Mouse (Mus musculus): ENCODE results near the gene Acbd6.

Acbd6 gene

GRCm38 (mm10) chr1:155558012-155558842, at the start of gene Acbd6:
Acbd6 (plus strand) TSS chr1:155558120.
- DNase-seq, result peak; percentile 92

DNA sequence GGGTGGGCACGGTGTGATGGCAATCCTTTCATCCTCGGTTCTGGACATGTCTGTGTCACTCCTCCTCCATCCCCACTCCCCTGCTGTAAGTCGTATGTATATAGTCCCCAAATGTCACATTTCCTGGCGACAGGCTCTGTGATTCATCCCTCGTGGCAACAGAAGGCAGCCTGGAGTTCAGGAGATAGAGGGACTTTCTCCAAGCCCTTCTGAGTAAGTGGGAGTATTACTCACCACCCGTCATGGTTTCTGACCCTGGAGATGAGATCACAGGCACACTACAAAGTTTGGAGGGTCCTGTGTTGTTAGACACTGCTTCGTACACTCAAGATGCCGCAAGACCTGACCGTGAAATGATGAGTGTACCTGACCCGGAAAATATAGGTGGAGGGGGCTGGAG, 47.7 kb upstream of the Acbd6 start:
- no peak for DNase-seq

GRCm38 (mm10) chr1:155515866-155516265, 42.1 kb upstream of the Acbd6 start:
- peak; percentile 67 for DNase-seq

GRCm38 (mm10) chr1:155516594-155516993, 41.3 kb upstream of the Acbd6 start:
- DNase-seq, result peak; percentile 70

DNA sequence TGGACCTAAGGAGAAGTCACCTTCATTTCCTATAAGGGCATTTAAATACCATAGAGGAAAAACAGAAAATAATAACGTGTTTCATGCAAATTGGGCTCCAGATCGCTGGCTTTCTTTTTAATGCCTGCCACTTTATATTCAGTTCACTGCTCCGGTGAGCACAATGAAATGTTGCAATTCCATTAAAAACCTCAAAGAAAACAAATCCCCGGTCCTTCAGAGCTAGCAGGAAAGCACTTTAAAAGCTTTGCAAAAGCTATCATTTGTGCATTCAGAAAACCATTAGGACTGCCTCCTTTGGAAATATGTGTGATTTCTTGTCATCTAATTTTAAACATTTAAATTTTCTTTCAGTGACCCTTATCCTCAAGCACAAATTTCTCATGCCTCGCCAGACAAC, 40.9 kb upstream of the Acbd6 start:
- DNase-seq, result no peak

DNA sequence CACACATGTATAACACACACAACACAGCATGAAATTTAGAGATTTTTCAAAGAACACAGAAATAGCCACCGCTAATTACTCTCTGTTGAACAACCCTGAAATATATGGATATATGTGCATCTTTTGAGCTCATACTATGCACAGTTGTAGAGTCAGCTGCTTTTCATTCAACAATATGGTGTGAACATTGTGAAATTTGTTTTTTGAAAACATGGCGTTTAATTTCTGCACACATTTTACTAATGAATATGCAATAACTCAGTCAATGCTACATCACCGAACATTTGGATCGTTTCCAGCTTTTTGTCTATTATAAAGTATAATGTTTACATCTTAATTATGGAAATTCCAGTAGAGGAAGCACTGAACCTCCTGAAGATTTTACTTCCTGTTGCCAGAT, 37.6 kb upstream of the Acbd6 start:
- DNase-seq, result no peak

- no peak for DNase-seq
These were observed 35.4 kb upstream of the Acbd6 start for GRCm38 (mm10) chr1:155522493-155522892.

DNA sequence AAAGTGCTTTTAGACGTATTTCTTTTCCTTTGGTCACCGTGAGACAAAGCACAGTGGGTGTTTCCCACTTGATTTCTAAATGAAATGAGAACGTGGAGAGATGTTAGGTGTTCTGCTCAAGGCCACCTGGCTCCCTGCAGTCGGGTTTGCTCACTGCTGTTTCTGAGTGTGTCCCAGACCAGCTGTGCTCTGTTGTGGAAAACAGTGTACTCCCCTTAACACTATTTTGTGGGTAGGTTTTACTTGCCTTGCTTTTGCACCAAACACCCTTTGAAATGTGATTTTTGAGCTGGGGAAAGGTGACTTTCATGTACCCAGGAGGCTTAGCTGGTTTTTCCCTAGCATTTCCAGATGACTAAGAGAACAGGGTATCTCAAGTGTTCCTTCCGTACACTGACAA, 31.7 kb upstream of the Acbd6 start:
- DNase-seq, result no peak

- DNase-seq, result no peak
These were observed 30.7 kb upstream of the Acbd6 start for GRCm38 (mm10) chr1:155527027-155527786.

GRCm38 (mm10) chr1:155527787-155528158, 30.1 kb upstream of the Acbd6 start:
- no peak for DNase-seq

- no peak for DNase-seq
These were observed 29.4 kb upstream of the Acbd6 start for GRCm38 (mm10) chr1:155528405-155529119.

DNA sequence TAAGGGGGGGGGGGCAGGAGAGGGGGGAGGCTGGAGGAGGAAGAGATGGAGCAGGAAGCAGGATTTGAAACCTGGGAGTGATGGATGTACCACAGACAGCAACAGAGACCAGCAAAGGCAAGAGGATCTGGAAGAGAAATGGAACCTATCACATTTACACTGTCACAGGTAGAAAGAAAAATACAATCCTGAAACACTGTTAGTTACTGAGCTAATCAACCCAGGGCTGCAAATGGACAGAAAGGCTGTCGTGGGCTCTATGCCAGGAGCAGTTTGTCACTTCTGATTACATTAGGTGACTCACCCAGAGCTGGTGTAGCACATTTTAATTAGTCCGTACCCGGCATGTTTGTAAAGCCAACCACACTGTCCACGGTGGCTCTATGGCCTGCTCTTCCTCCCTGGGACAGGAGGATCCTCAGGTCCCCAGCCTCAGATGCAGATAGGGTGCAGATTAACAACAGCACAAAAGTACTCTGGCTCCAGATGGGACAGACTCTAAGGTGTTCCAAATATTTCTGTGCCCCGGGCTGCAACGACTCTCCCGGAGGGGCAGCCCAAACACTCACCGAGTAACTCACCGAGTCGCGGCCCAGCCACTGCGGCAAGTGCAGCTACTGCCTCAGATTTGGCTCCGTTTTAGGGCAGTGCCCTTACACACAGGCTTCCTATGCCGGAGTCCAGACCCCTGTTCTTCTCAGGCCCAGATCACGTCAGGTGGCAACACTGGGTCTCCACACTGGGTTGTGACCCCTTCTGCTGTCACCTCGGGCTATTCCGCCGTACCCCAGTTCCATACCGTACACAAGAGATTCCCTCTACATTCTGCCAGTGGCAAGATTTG, 28.6 kb upstream of the Acbd6 start:
- DNase-seq, result no peak

DNA sequence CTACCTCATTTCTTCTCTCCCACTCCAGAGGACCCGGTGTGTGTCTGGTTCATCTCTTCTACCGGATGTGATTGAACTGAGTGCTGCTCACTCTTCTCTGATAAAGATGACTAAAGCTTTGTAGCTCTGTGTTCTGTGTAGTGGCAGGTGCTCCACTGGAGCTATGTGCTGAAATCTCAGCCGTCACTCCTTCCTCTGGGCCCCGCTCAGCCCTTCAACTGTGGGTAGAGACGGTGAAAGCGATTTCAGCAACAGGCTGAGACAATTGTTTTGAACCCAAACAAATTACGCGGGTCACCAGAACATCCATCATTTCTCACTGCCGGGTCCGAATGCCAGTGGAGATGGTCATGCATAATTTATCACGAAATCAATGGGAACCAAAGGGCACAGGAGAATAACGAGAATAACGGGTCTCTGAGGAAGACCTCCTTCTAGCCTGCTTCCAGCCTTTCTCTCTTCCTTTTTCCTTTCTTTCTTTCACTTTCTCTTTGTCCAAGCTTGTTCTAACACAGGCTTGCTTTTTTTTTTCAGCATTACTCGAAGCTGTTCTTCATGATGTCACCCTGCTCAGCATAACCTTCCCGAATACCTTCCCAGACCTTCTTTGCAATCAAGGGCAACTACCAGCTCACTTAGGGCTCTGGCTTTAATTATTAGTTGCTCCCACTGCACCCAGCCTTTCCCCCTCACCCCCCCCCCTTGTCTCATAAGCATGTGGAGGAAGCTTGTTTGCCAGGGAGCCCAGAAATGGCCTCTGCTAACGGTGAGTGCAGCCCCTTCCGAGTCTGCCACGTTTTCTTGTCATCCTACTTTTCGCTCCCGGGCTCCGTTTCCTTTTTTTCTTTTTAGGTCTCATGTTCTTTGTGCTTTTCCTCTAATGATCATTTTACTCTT, 27.1 kb upstream of the Acbd6 start:
- DNase-seq, result no peak

DNA sequence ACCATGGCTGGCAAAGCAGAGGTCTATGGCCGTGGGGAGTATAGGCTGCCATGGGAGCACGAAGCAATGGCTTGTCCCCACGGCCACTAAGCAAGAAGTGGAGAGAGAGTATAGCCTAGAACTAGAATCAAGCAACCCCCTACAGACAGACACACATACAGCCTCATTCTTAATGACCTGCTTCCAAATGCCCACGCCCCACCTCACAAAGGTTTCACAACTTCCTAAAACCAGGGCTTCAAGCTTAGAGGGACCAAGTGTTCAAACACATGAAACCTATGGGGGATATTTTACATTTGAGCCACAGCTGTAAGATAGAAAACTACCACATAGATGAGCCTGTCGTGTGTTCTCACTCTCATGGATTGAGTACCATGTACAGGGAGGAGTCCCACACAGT, 25.5 kb upstream of the Acbd6 start:
- DNase-seq, result no peak

DNA sequence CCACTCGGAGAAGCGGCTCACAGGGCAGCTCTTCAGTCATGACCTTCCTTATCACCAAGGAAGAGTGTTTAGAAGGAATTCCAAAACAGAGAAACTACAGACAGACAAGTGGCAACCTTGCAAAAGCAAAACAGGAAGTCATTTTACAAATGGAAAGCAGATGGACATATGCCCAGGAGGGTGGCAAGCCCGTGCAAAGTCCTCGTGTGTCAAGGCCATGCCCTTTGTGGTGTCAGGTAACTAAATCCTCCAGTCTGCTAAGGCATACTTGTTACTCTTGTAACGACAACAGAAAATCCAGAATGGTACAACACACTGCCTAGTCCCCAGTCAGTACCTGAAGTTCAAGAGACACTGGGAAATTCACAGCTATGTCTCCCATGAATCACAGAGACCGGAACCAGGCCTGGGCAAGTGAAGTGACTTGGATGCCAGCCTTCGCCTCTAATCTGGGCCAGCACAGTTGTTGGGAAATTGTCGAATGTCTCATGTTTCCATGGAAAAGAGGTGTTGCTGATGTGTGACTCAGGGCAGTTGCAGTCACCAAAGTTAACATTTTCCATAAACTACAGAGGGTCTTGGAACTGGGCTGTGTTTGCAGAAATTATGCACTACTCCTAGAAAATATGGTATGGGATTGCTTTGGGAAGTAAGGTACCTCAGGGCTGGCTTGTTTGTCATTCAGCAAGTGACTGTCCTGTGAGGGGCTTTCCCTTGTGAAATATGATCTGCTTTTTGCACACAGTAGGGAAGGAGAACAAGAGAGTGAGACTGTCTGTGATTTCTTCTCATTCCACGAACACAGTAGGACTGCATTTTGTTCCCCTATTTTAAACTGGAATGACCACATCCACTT, 24.9 kb upstream of the Acbd6 start:
- no peak for DNase-seq

- DNase-seq, result no peak
These were observed 24.3 kb upstream of the Acbd6 start for GRCm38 (mm10) chr1:155533689-155533965.

- DNase-seq, result peak; percentile 20
These were observed 20.8 kb upstream of the Acbd6 start for GRCm38 (mm10) chr1:155537005-155537642.

DNA sequence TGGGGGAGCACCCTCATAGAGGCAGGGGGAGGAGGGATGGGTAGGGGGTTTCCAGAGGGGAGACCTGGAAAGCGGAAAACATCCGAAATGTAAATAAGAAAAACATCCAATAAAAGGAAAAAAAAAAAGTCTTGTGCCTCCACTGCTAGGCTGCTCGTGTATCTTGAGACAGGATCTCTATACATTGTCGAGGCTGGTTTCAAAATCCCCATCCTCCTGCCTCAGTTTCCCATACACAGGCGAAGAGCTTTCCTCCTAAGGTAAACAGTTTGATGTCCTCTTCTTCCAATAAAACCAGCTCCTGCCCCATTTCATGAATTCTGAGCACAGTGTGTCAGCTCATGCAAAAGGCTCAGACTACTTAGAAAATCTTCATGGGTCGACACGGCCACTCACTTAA, 19.9 kb upstream of the Acbd6 start:
- no peak for DNase-seq

GRCm38 (mm10) chr1:155557642-155558011, 293 bp upstream of the Acbd6 start:
- DNase-seq, result no peak

- no peak for DNase-seq
These were observed 2.1 kb downstream of the Acbd6 start for GRCm38 (mm10) chr1:155560021-155560420.
